8 mouse cellular contexts compared by ENCODE assay signal in genomic region chr19:17836566-17837470, GRCm38 (mm10). TPM values are rescaled to one million over a fixed set of nuclear protein-coding genes. Genes with fewer than 3 reads are reported as not detected.
A peak's percentile ranks its signal among the peaks of the same experiment; 100 is the strongest.
DNase-seq lines count a peak whose midpoint lies in the region; ATAC-seq and TF ChIP-seq lines count a peak whose summit lies in the region.
"Had no signal": no experiment of that assay in that cellular context is flagged by ENCODE, and none has a peak within 500 bp of the region (broad histone marks: within the 10 kb centered on the region; RNA-seq: fewer than 3 reads in every experiment).

No protein-coding gene starts in this region.

- H3K27ac ChIP-seq in hindbrain, embryonic 11.5 days (ENCODE audit: low read depth, low read length) = peak overlapping the region; percentile 73
- H3K27ac ChIP-seq in midbrain, embryonic 10.5 days (replicated peaks) = peak overlapping the region; percentile 90
- no peak overlapping the region for H3K27ac ChIP-seq in testis, adult 2 months (ENCODE audit: control insufficient read depth, insufficient read depth, low read depth, low read length)

- 0 out of 2 replicates have a peak, but pooled peaks cover 3% of the 10 kb centered on the region for H3K4me1 ChIP-seq in hindbrain, embryonic 11.5 days (replicated peaks; ENCODE audit: control insufficient read depth, insufficient read depth, low read length)
- peaks cover 31% of the 10 kb centered on the region for H3K4me1 ChIP-seq in midbrain, embryonic 10.5 days
- H3K4me1 ChIP-seq in testis, adult 2 months (ENCODE audit: control insufficient read depth, insufficient read depth, low read length) = peaks cover 15% of the 10 kb centered on the region

- ATAC-seq in hindbrain, embryonic 11.5 days (ENCODE audit: low FRiP score) = peak; percentile 91

- no peak for TF ChIP-seq POLR2A in testis, adult 2 months (IDR thresholded peaks at IDR 0.05; ENCODE audit: control insufficient read depth, low read depth, low read length)

- H3K9ac ChIP-seq in hindbrain, embryonic 11.5 days (ENCODE audit: low read depth, low read length) = peak overlapping the region; percentile 61

- H3K4me2 ChIP-seq in hindbrain, embryonic 11.5 days (replicated peaks; ENCODE audit: low read depth, low read length) = peak overlapping the region; percentile 94

- H3K4me3 ChIP-seq in hindbrain, embryonic 11.5 days (ENCODE audit: low read depth, low read length) = peak overlapping the region; percentile 63
- peak overlapping the region; percentile 81 for H3K4me3 ChIP-seq in midbrain, embryonic 10.5 days
- peak overlapping the region; percentile 80 for H3K4me3 ChIP-seq in testis, adult 2 months (ENCODE audit: control insufficient read depth, low read depth, low read length)

- no peaks in the 10 kb centered on the region for H3K36me3 ChIP-seq in hindbrain, embryonic 11.5 days (ENCODE audit: control insufficient read depth, insufficient read depth, low read length)
- no peaks in the 10 kb centered on the region for H3K36me3 ChIP-seq in midbrain, embryonic 10.5 days
- no peaks in the 10 kb centered on the region for H3K36me3 ChIP-seq in testis, adult 2 months (ENCODE audit: control insufficient read depth, insufficient read depth, low read length)

- no peaks in the 10 kb centered on the region for H3K9me3 ChIP-seq in hindbrain, embryonic 11.5 days (ENCODE audit: control insufficient read depth, low read length)
- no peaks in the 10 kb centered on the region for H3K9me3 ChIP-seq in midbrain, embryonic 10.5 days (replicated peaks)

- no peaks in the 10 kb centered on the region for H3K27me3 ChIP-seq in hindbrain, embryonic 11.5 days (ENCODE audit: control insufficient read depth, insufficient read depth, low read length)
- peaks cover 32% of the 10 kb centered on the region for H3K27me3 ChIP-seq in midbrain, embryonic 10.5 days (ENCODE audit: low read depth, poor library complexity, severe bottlenecking)
- no peaks in the 10 kb centered on the region for H3K27me3 ChIP-seq in testis, adult 2 months (ENCODE audit: control insufficient read depth, insufficient read depth, low read length)

- no peak for TF ChIP-seq CTCF in testis, adult 2 months (IDR thresholded peaks at IDR 0.05; ENCODE audit: control insufficient read depth, insufficient read depth, insufficient replicate concordance, low read depth, low read length)

- 0% methylated on average over 66 of the region's 72 CpGs for WGBS in hindbrain, embryonic 11.5 days
- under 1% methylated on average over 72 of the region's 72 CpGs for WGBS in midbrain, embryonic 10.5 days

- peak; percentile 62 for DNase-seq in adrenal gland, adult 2 months
- peak; percentile 44 to 63 for DNase-seq in cerebellum, postnatal 14 days
- peak; percentile 39 to 44 for DNase-seq in frontal cortex, postnatal 36 days (ENCODE audit: low spot score in 2 of 2)
- peak; percentile 78 for DNase-seq in hindbrain, embryonic 11.5 days (ENCODE audit: low spot score)
- peak; percentile 21 to 42 for DNase-seq in layer of hippocampus, postnatal 25 days (ENCODE audit: extremely low spot score in 1 of 2, low spot score in 1 of 2)
- peak; percentile 76 for DNase-seq in midbrain, embryonic 10.5 days (ENCODE audit: low spot score)

RNA-seq across cellular contexts. Expression of gene Pcsk5, which starts 0.6 kb away (rescaled TPM):
- total RNA-seq in adrenal gland, adult 2 months (2021) = 100 to 1,000 TPM; 145 to 165 TPM
- 47.6 and 62.0 TPM in 2 replicates for polyA plus RNA-seq in adrenal gland, adult 2 months (2012; rRNA removed)
- polyA plus RNA-seq in hindbrain, embryonic 11.5 days (2014; fragmentation: Nextera tagmentation; extraction: Ambion mirVana) = 5.3 and 6.0 TPM in 2 replicates
- 10 to 100 TPM; 12.7 to 15.5 TPM for total RNA-seq in layer of hippocampus, postnatal 25 days (2021)
- 6.6 and 7.3 TPM in 2 replicates for polyA plus RNA-seq in midbrain, embryonic 10.5 days (2016; fragmentation: Nextera tagmentation; extraction: Ambion mirVana)
- 0.81 and 0.88 TPM in 2 replicates for polyA plus RNA-seq in testis, adult 2 months (2012; rRNA removed)
- total RNA-seq: neutrophil, adult 5-6 weeks had no signal
